Mouse (Mus musculus): ENCODE measurements around the gene Eno3.

The Eno3 gene

GRCm38 (mm10) chr11:70657991-70658390 lies 989 bp downstream of the Eno3 start:
- DNase-seq: no peak

DNA sequence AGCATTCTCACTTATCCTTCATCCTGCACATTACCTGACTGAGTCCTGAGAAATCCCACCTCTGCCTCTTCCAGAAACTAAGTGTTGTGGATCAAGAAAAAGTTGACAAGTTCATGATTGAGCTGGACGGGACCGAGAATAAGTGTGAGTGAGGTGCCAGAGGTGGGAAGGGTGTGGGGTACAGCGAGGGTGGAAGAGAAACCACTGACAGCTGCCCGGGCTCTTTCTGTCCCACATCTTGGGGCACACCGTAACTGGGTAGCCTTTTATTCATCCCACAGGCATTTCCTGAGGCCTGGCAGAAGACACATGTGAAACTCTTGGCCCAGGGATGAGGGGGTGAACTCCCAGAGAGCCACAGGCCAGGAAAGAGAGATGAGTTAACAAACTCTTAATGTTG lies 1.5 kb downstream of the Eno3 start:
- no peak for DNase-seq

- no peak for DNase-seq
Observed at GRCm38 (mm10) chr11:70658942-70659341, 1.9 kb downstream of the Eno3 start.

DNA sequence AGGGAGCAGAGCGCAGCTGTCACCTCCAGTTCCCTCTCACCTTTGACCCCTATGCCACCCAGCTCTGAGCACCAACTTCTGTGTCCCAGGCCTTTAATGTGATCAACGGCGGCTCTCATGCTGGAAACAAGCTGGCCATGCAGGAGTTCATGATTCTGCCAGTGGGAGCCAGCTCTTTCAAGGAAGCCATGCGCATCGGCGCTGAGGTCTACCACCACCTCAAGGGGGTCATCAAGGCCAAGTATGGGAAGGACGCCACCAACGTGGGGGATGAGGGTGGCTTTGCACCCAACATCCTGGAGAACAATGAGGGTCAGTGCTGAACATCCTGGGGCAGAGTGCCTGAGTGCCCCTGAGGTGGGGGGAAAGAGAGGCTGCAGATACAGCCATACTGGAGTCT lies 3.6 kb downstream of the Eno3 start:
- DNase-seq: no peak

DNA sequence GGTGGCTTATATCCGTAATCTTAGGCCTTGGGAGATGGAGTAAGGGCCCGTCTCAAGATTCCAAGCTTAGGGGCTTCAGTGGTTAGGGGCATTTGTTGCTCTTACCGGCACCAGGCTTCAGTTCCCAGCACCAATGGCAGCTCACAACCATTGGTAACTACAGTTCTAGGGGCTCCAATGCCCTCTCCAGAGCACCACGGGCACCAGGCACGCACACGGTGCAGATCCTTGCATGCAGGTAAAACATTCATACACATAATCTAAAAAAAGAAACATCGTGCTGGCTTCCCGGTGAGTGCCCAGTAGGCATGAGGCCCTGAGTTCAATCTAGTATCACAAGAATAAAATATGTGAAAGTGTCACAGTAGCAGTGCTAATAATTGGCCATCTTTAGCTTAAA lies 6.1 kb downstream of the Eno3 start:
- no peak for DNase-seq

- no peak for DNase-seq
Observed at GRCm38 (mm10) chr11:70663957-70664356, 7.0 kb downstream of the Eno3 start.

GRCm38 (mm10) chr11:70664741-70665140 lies 7.7 kb downstream of the Eno3 start:
- no peak for DNase-seq

GRCm38 (mm10) chr11:70666687-70667086 lies 9.7 kb downstream of the Eno3 start:
- DNase-seq: no peak

DNA sequence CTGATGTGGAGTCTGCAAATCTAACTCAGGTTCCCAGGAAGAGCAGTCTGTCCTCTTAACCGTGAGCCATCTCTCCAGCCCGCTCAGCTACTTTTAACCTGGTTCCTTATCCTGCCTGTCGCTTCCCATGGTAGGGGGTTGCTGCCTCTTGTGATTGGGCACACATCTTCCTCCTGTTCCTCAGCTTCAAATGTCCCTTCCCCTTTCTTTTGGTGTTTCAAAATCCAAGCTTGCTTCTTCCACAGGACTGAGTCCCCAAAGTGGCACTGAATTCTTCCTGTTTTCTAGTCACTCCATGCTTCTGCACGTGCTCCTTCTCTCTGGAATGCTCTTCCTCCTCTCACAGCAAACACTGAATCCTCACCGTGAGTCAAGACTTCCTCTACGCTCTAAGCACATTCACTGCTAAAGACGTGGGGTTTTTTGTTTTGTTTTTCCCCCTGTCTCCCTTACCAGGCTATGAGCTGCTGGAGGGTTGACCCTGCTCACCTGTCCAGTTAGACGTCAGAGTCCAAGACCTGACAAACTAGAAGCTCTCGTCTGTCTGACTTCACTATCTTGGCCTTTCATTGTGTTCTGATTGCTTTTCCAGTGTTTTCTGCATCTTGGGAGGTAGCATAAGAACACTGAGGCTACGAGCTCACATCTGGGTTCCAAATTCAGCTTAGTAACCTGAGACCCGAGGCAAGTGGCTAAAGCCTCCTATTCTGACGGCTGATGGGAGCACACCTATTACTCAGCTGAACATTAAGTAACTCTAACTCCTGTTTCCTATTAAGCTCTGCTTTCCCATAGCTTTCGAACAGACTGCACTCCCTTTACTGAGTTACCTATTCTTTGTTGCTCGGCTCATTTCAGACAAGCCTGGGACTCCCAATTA lies 10.5 kb downstream of the Eno3 start:
- DNase-seq: no peak

GRCm38 (mm10) chr11:70668335-70668770 lies 11.4 kb downstream of the Eno3 start:
- no peak for DNase-seq

DNA sequence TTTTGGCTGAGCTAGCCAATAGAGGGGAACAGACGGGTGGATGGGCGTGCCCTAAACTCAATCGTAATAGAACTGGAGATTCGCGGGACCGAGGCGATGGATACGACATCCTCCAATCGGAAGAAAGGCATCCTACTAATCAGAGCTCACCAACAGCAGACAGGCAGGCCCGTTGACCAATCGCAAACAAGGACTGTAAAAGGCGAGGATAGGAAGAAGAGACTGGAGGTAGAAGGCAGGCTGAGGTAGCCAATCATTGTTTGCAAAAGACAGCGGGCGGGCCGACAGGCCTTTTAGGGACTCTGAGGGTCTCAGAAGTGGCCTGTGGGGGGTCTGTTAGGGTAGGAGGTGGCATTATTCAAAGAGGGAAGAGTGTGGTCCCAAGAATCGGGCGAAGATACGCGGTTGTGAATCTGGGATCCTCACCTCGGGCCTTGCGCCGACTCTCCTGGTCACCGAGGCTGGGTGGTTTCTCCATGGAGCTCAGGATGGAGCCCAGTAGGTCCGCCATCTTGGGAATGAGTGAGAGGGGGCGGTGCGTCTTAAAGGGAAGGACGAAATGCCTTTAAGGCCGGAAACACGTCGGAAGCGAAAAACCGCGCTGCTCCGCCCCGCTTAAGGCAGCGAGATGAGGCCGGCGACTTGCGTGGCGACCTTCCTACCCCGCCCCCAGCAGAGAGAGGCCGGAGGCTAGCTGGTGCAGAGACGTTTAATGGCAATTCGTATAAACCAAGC lies 11.9 kb downstream of the Eno3 start, which contains the start of gene Spag7:
Spag7 (minus strand) TSS at position 646 of the 735 bp plus-strand sequence.
- peak; percentile 99 to 100 for DNase-seq

GRCm38 (mm10) chr11:70669582-70670345 lies 12.8 kb downstream of the Eno3 start:
- peak; percentile 65 to 77 for DNase-seq

DNA sequence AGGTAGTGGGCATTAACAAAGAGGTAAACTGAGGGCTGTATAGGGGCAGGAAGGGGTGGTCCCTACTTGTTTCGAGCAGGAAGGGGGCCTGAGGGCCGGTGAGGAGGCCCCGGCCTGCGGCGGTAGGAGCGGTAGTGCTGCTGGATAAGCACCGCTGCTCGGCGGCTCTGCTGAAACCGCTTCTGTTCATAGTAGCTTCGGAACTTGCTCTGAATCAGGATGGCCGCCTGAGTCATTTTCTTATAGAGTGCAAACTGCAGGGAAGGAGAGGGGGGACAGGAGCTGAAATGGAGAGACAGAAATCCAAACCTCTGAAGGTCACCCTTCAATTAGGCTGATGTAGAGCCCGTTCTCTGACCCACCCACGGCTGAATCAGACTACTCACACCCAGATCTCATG lies 13.5 kb downstream of the Eno3 start:
- no peak for DNase-seq

- DNase-seq: no peak
Observed at GRCm38 (mm10) chr11:70671333-70672047, 14.5 kb downstream of the Eno3 start.

- no peak for DNase-seq
Observed at GRCm38 (mm10) chr11:70674014-70674413, 17.0 kb downstream of the Eno3 start.

DNA sequence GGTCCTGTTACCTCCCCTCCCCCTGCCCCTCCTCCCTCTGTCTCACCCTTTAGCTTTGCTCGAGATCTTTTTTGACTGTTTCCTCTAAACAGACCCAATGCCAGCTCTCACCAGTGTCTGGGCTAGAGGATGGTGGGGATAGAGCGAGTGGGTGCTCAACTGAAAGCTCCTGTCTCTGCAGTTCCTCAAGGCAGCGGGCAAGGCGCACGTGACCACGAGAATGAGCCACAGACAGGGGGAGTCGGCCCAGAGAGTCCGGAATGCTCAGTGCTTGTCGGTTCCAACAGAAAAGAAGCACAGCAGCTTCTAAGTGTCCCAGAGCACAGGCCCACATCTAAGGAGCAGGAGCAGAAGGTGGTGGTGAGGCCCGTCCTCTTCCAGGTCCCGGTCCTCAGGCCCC lies 17.5 kb downstream of the Eno3 start:
- no peak for DNase-seq

- no peak for DNase-seq
Observed at GRCm38 (mm10) chr11:70678092-70678491, 21.1 kb downstream of the Eno3 start.

DNA sequence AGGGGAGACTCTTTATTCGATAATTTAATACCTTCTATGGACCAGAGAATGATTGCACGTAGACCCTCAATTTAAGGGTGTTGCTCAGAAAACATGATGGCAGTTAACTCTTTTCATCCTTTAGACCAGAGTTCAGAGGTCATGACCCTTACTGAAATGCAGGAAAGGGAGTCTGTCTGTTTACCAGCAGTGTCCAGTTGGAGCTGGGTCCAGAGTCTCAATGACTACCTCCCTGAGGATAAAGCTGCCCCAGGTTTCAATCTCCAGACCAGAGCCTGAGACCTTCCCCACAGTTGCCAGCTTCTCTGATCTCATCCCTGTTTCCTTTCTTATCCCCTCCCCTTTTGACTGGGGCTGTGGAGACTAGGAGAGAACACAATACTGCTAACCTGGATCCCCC lies 21.6 kb downstream of the Eno3 start:
- DNase-seq: no peak

DNA sequence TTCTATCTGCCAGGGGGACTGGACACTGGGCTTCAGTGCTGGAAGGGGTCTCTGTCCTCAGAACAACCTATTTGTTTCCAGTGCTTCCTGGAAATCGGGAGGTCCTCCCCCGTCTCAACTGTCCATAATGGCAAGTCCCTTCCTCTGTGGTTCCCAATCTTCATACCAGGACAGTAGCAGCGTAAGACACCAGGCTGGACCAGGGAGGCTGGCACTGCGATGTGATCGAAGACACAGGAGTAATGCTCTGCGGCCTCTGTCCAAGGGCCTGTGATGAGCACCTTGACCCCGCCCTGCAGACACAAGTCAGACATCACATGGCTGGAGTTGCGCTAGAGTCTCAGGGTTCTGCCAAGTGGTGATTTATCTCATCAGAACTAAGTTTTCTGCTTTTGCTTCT lies 22.4 kb downstream of the Eno3 start:
- DNase-seq: no peak

- DNase-seq: no peak
Observed at GRCm38 (mm10) chr11:70679894-70680293, 22.9 kb downstream of the Eno3 start.

- no peak for DNase-seq
Observed at GRCm38 (mm10) chr11:70681170-70681569, 24.2 kb downstream of the Eno3 start.

DNA sequence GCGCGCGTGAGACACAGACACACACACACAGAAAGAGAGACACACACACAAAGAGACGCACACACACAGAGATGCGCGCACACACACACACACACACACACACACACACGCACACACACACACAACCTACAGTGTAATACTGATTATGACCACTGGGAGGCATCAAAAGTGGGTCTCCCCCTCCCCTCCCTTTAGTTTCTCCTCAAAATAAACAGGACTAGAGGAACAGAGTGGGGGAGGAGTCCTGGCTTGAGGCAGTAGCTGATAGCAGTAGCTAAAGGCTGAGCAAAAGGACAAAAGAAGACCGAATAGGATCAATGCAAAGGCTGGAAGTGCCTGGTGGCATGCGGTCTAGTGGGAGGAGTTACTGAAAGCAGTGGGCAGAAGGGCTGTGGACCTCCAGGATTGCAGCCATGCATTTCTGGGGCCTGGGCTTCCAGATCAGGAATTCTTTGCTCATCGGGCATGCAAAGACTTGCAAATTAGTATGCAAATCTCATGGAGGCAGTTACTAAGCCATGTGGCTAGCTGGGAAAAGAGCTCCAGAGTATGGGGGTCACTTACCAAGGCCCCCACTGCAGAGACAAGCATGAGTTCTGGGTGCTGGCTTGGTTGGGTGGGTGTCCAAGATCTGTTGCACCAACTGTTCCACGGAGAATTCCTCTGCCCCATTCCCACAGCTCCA lies 25.0 kb downstream of the Eno3 start:
- no peak for DNase-seq

Measured in kidney, adult 8-10 months (tissue).